Mouse (Mus musculus): ENCODE data around the gene Rfx2.
A peak's percentile ranks its signal among the peaks of the same experiment; 100 is the strongest.

Gene Rfx2

GRCm38 (mm10) chr17:56777568-56777967 lies 53.2 kb downstream of the Rfx2 start:
- no peak for DNase-seq

- DNase-seq: no peak
Observed at GRCm38 (mm10) chr17:56769950-56770349, 60.9 kb downstream of the Rfx2 start, which contains the start of gene Prr22. Prr22 (plus strand) TSS chr17:56770250.

- DNase-seq: no peak
Observed at GRCm38 (mm10) chr17:56768941-56769340, 61.9 kb downstream of the Rfx2 start.

GRCm38 (mm10) chr17:56767531-56768135 lies 63.2 kb downstream of the Rfx2 start:
- no peak for DNase-seq

GRCm38 (mm10) chr17:56766631-56767405 lies 64.0 kb downstream of the Rfx2 start:
- DNase-seq: no peak

- DNase-seq: no peak
Observed at GRCm38 (mm10) chr17:56765431-56765830, 65.4 kb downstream of the Rfx2 start.

- DNase-seq: peak; percentile 96
Observed at GRCm38 (mm10) chr17:56764474-56765354, 66.1 kb downstream of the Rfx2 start, which contains the start of gene Dus3l. Dus3l (plus strand) TSS chr17:56764757.

- no peak for DNase-seq
Observed at GRCm38 (mm10) chr17:56763741-56764250, 67.0 kb downstream of the Rfx2 start.

GRCm38 (mm10) chr17:56762769-56763731 lies 67.8 kb downstream of the Rfx2 start:
- DNase-seq: peak; percentile 64

- peak; percentile 87 for DNase-seq
Observed at GRCm38 (mm10) chr17:56761991-56762410, 68.8 kb downstream of the Rfx2 start.

GRCm38 (mm10) chr17:56761077-56761476 lies 69.7 kb downstream of the Rfx2 start:
- DNase-seq: no peak

GRCm38 (mm10) chr17:56759261-56759660 lies 71.6 kb downstream of the Rfx2 start:
- DNase-seq: no peak

GRCm38 (mm10) chr17:56758132-56758531 lies 72.7 kb downstream of the Rfx2 start:
- peak; percentile 86 for DNase-seq

GRCm38 (mm10) chr17:56757416-56758123 lies 73.2 kb downstream of the Rfx2 start, which contains the start of gene Nrtn:
Nrtn (minus strand) TSS chr17:56757530.
- peak; percentile 96 for DNase-seq

- DNase-seq: peak; percentile 51
Observed at GRCm38 (mm10) chr17:56756703-56757399, 74.0 kb downstream of the Rfx2 start.

- peak; percentile 39 for DNase-seq
Observed at GRCm38 (mm10) chr17:56754271-56755185, 76.3 kb downstream of the Rfx2 start.

GRCm38 (mm10) chr17:56753452-56753851 lies 77.4 kb downstream of the Rfx2 start:
- DNase-seq: no peak

GRCm38 (mm10) chr17:56751404-56752072 lies 79.3 kb downstream of the Rfx2 start:
- peak; percentile 39 for DNase-seq

- DNase-seq: no peak
Observed at GRCm38 (mm10) chr17:56744173-56744572, 86.6 kb downstream of the Rfx2 start.
